Mouse (Mus musculus) layer of hippocampus, adult 8-10 months (tissue): ENCODE measurements around the gene Foxo3. TPM values are rescaled to one million over a fixed set of nuclear protein-coding genes. Genes with fewer than 3 reads are reported as not detected.

Experiments used
- DNase-seq, 2 experiments: peaks; one replicate each; pipeline ENCODE4 v3.0.0; 2022; ENCODE audit warnings: low spot score in 2 of 2
- total RNA-seq, 4 experiments: library from RNA; stranded (reverse); gene quantifications; 2 replicates each; pipeline ENCODE4 v1.2.4; 2022

Gene Foxo3
- total RNA-seq, 4 experiments from 2014 or later = 43.3 to 53.4 (median 48.2) TPM

- DNase-seq = no peak
Observed at GRCm38 (mm10) chr10:42230471-42231099, 46.0 kb downstream of the Foxo3 start.

GRCm38 (mm10) chr10:42227751-42228241 is 48.8 kb downstream of the Foxo3 start:
- no peak for DNase-seq

- DNase-seq = no peak
Observed at GRCm38 (mm10) chr10:42226176-42226575, 50.4 kb downstream of the Foxo3 start.

GRCm38 (mm10) chr10:42225184-42225935 is 51.2 kb downstream of the Foxo3 start:
- DNase-seq = no peak

GRCm38 (mm10) chr10:42221996-42222395 is 54.6 kb downstream of the Foxo3 start:
- DNase-seq = no peak

GRCm38 (mm10) chr10:42221136-42221891 is 55.2 kb downstream of the Foxo3 start:
- DNase-seq = no peak

- no peak for DNase-seq
Observed at GRCm38 (mm10) chr10:42220418-42220952, 56.1 kb downstream of the Foxo3 start.

- DNase-seq = no peak
Observed at GRCm38 (mm10) chr10:42211407-42211806, 65.1 kb downstream of the Foxo3 start.

GRCm38 (mm10) chr10:42210641-42211040 is 65.9 kb downstream of the Foxo3 start:
- no peak for DNase-seq

GRCm38 (mm10) chr10:42209809-42210208 is 66.7 kb downstream of the Foxo3 start:
- no peak for DNase-seq

- no peak for DNase-seq
Observed at GRCm38 (mm10) chr10:42207612-42208011, 68.9 kb downstream of the Foxo3 start.

GRCm38 (mm10) chr10:42204768-42205412 is 71.7 kb downstream of the Foxo3 start:
- no peak for DNase-seq

GRCm38 (mm10) chr10:42203321-42204155 is 73.0 kb downstream of the Foxo3 start:
- DNase-seq = no peak

GRCm38 (mm10) chr10:42202561-42202960 is 74.0 kb downstream of the Foxo3 start:
- no peak for DNase-seq

- no peak for DNase-seq
Observed at GRCm38 (mm10) chr10:42199472-42199871, 77.1 kb downstream of the Foxo3 start.

GRCm38 (mm10) chr10:42198682-42199081 is 77.9 kb downstream of the Foxo3 start:
- DNase-seq = no peak

- no peak for DNase-seq
Observed at GRCm38 (mm10) chr10:42194784-42195183, 81.8 kb downstream of the Foxo3 start.

GRCm38 (mm10) chr10:42193981-42194380 is 82.6 kb downstream of the Foxo3 start:
- DNase-seq = no peak

- no peak for DNase-seq
Observed at GRCm38 (mm10) chr10:42192951-42193350, 83.6 kb downstream of the Foxo3 start.

GRCm38 (mm10) chr10:42189674-42190434 is 86.7 kb downstream of the Foxo3 start:
- no peak for DNase-seq
